Mouse (Mus musculus) kidney, adult 18-20 months (tissue): ENCODE results near the gene Sox21.

Source experiments
- DNase-seq: peaks from one replicate; pipeline ENCODE4 v3.0.0; 2021

The Sox21 gene

DNA sequence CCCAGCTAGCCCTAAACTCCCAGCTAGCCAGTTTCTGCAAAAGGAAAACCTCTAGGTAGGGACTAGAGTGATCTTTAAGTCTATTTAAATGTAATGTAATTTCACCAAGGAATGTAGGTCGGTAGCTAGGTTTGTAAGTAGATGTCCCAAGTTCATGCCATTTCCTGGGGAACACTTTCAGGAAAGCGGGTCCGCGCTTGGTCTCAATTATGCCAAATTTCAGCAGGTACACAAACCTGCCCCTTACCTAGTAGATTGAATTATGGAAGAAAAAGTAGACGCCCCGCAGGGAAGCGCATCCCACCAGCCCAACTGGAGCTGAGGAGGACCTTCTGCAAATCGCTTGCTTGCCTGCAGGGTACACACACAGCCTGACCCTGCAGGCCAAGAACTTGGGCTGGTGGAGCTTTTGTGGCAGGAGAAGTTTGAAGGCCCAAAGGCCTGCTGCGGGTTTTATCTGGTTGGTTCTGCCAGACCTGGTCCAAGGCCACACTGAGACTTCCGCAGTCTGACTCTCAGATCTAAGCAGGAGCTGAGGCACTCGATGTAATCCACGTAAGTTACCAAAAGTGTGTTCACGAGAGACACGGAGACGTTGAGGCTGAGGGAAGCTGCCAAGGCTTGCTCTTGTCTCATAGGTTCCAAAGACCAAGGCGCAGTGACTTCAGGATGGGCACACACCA, 11.6 kb downstream of the Sox21 start:
- no peak for DNase-seq

- DNase-seq: no peak
These were observed 15.9 kb downstream of the Sox21 start for GRCm38 (mm10) chr14:118220885-118221284.

DNA sequence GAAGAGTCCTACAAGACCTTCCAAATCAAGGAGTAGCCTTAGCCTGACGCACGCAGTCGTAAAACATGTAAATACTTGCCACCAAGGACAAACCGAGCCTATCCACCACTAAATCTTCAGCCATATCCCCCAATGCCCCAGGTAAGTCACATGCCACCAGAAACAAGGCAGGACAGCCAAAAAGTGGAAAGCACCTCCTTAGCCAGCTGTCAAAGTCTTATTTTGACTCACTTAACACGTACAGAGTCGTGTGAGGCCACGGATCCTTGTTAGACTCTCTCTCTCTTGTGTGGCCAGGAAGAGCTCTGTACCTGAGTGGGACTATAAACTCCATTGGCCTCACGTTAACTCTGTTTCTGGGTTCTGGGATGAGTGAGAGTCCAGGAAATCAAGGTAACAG, 20.0 kb downstream of the Sox21 start:
- no peak for DNase-seq

- DNase-seq: no peak
These were observed 24.5 kb downstream of the Sox21 start for GRCm38 (mm10) chr14:118212188-118212804.

DNA sequence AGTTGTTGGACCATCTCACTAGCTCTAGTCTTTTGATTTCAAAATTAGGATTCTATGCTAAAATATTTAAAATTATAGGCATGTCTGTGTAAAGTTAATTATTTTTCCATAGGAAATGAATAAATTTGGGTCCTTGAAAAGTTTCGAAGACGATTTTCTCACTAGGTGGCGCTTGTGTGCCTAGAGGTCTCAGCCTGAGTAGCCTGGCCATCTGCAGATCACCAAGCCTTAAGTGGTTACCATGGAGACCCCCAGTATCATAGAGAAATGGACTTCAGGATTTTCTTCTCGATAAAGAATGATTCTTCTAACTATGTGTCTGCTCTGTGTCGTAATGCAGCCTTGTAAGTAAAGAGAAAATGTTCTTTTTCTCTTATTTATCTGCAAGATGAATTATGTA, 27.2 kb downstream of the Sox21 start:
- DNase-seq: peak; percentile 7

- DNase-seq: no peak
These were observed 29.5 kb downstream of the Sox21 start for GRCm38 (mm10) chr14:118207347-118207746.

DNA sequence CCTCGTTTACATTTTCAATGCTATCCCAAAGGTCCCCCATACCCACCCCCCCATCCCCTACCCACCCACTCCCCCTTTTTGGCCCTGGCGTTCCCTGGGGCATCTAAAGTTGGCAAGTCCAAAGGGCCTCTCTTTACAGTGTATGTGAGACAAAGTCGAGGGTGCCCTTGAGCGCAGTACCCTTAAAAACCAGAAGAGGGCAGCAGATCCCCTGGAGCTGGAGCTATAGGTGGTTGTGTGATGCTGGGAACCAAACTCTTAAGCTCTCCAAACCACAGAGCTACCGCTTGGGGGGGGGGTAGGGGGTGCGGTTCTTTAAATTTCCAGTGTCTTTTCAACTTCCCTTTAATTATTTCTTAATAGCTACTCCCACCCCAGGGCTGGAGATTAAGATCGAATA, 33.8 kb downstream of the Sox21 start:
- DNase-seq: peak; percentile 8

DNA sequence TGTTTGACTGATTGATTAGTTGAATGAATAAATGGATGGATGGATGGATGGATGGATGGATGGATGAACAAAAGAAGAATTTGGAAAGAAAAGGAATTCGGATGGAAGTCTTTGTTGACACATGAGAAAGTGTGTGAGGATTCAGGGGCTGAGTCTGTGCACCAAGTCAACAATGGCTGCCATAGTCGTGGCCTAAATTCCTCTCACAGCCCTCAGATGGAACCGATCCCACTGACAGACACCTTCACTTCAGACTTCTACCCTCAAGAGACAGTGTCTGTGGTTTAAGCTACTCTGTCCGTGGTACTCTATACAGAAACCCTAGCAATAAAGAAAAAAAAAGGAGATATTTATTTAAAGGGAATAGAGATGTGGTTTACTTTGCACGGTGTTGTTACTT, 34.8 kb downstream of the Sox21 start:
- no peak for DNase-seq

- no peak for DNase-seq
These were observed 36.1 kb downstream of the Sox21 start for GRCm38 (mm10) chr14:118200731-118201130.

DNA sequence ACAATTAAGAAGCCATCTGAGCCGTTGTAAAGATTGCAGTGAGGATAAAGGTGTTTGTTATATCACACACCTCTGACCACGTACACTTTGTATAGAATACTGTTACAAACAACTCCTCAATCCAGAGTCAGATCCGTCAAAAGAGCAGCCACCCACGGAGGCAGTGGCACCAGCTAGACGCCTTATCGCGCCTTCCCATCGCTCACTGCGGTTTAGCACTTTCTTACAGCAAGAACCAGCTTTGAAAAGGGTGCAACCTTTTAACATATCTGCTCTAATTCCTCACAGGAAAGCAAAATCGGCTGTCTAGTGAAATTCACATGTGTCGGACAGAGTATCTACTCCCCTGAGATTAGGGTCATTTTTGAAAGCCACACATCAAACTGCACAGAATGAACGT, 39.8 kb downstream of the Sox21 start:
- no peak for DNase-seq

DNA sequence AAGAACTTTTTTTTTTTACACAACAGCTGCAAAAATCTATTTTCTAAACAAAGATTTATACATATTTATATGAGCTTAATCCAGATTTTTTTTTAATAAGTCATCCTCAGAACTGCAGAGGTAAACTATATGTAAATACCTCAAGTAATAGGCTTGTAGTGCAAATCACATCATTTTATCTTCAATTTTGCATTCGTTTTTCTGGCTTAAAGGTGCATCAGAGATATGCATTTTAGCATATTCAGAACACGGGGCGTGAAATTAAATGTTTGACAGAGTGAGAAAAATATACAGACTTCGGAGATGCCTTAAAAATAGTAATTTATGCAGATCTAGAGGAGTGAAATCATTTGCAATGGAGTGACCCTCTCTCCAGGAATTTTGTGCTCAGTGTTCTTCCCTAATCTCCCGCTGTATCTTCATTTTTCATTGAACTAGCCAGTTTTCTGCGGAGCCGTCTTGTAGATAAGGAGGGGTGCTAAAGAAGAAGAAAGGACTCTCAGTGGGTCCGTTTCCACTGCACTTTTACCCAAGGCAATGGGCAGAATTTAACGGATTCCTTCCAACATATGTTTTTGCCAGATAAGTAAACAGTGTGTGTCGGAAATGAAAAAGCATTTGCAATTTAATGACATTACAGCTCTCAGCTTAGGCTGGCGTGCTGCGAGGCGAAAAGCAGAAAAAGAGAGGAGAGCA, 42.5 kb downstream of the Sox21 start:
- no peak for DNase-seq

GRCm38 (mm10) chr14:118193663-118194062, 43.2 kb downstream of the Sox21 start:
- DNase-seq: no peak

- DNase-seq: no peak
These were observed 43.7 kb downstream of the Sox21 start for GRCm38 (mm10) chr14:118193001-118193628.

DNA sequence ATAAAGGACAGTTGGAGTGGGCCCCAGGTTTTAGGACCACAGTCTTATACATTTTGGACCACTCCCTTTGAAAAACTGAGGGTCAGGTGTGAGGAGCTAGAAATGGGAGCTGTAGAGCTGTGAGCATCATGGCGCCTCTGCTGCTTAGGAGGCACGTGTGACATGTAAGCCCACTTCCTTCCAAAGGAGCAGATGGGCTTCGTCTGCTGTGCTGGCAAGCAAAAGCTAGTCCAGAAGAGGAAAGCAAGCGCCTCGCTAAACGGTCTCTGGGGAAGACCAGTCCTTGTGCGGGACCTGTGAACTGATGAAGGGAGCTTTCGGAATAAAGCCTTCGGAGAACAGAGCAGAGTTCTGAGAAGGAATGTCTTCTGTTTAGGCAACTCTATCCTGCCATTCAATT, 45.4 kb downstream of the Sox21 start:
- DNase-seq: no peak
